Mouse (Mus musculus): Measurements from ENCODE around the gene Mib2.

The Mib2 gene

DNA sequence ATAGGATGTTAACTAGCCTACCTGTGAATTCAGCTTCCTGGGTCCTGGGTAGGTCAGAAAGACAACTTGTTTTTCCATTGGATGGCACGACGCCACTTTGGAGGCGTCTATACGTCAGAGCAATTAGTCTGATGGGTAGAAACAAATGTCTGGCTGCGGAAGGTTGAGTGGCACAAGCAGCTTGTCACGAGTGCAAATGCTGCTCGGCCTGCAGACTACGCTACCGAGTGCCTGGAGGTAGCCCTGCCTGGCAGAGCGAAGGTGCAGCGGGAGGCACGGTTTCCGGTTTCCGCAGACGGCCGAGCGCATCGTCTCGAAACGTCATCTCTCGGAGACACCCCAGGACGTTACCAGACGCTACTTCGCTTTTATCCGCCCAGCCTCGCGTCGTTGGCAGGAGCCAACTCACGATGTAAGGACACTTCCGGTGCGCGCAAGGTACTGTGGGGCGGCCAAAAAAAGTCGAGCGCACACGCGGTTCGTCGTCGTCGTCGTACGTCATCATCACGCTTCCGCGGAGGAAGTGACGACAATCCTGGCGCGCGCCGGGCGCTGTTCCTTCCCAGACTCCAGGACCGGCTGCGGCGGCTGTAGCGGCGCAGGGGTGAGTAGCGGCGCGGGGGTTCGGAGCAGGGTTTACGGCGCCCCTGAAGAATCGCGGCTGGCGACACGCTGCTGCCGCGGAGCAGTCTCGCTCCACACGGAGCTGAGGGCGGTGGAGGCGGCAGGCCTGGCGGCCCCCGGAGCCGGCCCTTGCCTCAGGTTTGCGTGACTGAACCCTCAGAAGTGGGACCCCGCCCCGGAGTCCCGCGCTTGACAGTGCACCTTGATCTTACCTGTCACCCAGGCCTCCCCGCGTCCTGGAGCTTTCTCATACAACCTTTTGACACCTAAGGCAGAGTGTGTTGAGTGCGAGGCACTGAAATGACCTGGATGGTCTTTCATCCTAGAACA, 44.4 kb downstream of the Mib2 start, which contains the start of gene Cdk11b:
Cdk11b (plus strand) TSS at position 517 of the 954 bp plus-strand sequence.
- peak; percentile 99 for DNase-seq (ENCODE audit: low read depth, low spot score)

DNA sequence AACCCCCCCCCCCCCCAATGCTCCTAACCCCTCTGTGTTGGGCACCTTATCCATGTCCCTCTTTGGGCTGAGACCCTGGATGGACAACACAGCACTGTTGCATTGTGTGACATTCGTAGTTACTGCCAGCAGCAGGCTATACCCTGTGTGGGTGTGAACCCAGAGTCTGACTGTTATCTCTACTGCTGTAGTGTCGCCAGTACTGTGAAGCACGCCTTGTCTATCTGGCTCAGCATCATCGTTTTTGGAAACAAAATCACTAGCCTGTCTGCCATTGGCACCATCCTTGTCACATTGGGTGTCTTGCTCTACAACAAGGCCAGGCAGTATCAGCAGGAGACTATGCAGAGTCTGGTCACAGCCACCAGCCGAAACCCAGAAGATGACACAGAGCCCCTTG, 50.7 kb downstream of the Mib2 start:
- no peak for DNase-seq (ENCODE audit: low read depth, low spot score)

DNA sequence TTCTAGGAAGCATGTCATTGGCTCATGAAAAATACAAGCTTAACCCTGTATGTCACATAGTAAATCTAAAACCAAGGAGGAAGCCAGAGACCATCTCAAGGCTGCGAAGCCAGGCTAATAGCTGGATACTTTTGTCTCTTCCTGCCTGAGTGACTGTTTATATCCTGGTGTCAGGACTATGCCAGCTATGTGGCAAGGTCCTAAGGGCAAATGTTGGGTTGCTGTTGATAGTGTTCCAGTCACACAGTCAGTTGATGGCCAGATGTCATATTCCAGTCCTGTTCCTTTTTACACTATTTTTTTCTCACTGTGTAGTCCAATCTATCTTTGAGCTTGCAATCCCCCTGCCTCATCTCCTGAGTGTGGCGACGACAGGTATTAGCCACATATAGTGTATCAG, 55.7 kb downstream of the Mib2 start:
- DNase-seq (ENCODE audit: low read depth, low spot score): no peak

DNA sequence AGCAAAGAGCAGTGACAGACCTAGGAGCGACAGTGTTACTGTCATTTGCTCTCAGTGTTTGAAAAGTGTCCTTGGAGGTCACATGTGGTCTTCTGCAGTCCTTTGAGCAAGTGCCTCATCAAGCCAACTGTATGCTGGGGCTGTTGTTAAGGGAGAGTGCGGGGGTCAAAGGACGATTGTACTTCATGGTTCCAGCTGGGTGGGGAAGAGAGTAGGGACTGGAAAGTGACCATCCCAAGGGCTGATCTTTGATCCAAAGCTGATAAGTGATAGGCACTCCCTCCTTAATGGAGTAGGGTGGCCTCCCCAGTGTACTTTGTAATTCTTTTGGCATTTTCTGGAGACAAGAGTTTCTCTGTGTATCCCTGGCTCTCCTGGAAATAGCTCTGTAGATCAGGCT, 57.1 kb downstream of the Mib2 start:
- no peak for DNase-seq (ENCODE audit: low read depth, low spot score)

DNA sequence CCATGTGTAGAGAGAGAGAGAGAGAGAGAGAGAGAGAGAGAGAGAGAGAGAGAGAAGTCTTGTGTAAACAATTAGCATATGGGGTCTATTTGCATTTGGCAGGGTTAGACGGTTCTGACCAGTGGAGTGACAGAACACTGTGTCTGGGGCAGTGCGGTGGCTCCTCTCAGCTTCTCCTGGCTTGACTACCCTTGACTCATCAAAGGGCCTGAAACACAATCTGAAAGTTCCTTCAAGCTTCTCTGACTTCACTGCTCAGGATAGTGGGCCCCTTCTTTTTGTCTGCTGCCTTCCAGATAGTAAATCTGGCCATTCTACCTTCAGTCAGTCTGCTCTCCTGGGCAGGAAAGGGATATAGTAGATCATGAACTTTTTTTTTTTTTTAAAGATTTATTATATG, 62.2 kb downstream of the Mib2 start:
- DNase-seq (ENCODE audit: low read depth, low spot score): no peak

DNA sequence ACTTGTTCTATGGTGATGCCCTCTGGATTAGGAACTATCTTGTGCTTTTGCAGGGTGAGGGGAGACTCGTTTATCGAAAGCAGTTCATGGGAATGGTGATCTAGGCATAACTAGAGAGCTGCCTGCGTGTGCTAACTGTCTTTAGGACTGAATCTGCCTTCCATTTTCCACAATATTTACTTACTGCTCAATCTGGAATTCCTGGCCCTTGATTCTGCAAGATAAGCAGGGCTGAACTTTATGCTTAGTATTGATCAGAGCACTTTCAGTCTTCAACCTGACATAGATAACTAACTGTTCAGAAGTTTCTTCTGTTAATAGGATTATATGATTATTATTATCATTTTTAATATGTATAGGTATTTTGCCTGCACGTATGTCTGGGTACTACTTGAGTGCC, 63.9 kb downstream of the Mib2 start:
- DNase-seq (ENCODE audit: low read depth, low spot score): no peak
